Mouse (Mus musculus): ENCODE data around the gene Ccl11. TPM values are rescaled to one million over a fixed set of nuclear protein-coding genes. Genes with fewer than 3 reads are reported as not detected.

The Ccl11 gene
- polyA plus RNA-seq, 1 experiment, result 7.6 TPM

DNA sequence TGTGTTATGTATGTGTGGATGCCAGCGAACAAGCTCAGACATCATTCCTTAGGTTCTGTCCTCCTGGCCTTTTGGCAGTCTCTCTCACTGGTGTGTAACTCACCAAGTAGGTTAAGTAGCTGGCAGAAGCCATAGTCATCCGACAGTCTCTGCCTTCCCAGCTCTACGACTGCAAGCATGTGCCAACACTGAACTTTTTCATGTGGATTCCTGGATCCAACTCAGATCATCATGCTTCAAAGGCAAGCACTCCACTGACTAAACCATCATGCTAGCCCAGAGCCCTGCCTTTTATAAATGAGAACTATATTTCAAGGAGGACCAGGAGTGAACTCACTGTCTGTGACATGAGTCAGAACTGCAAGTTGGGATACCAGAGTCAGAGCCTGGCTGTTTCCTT lies 16.1 kb downstream of the Ccl11 start:
- no peak for DNase-seq
- 74% methylated on average over 3 of the region's 3 CpGs for WGBS
- TF ChIP-seq CTCF (IDR thresholded peaks at IDR 0.05; ENCODE audit: insufficient read depth, low read length) (no peak), POLR2A (IDR thresholded peaks at IDR 0.05; ENCODE audit: borderline replicate concordance, extremely low read depth, low read depth, low read length) (no peak)

GRCm38 (mm10) chr11:82077031-82077430 lies 19.4 kb downstream of the Ccl11 start:
- Histone ChIP-seq H3K4me1 (ENCODE audit: control insufficient read depth, insufficient read depth, low read length) (no peaks in the 10 kb centered on the region; the same call in 1 of the 2 replicates), H3K4me3 (replicated peaks; ENCODE audit: extremely low read depth, low read depth, low read length) (no peak overlapping the region)
- TF ChIP-seq POLR2A (IDR thresholded peaks at IDR 0.05; ENCODE audit: borderline replicate concordance, extremely low read depth, low read depth, low read length) (no peak), CTCF (IDR thresholded peaks at IDR 0.05; ENCODE audit: insufficient read depth, low read length) (no peak)
- DNase-seq, result no peak
- 24% methylated on average over 3 of the region's 3 CpGs for WGBS

More for the DNA sequence above, 16.1 kb downstream of the Ccl11 start:
- Histone ChIP-seq H3K4me3 (replicated peaks; ENCODE audit: extremely low read depth, low read depth, low read length) (no peak overlapping the region), H3K4me1 (ENCODE audit: control insufficient read depth, insufficient read depth, low read length) (no peaks in the 10 kb centered on the region; the same call in 1 of the 2 replicates)

DNA sequence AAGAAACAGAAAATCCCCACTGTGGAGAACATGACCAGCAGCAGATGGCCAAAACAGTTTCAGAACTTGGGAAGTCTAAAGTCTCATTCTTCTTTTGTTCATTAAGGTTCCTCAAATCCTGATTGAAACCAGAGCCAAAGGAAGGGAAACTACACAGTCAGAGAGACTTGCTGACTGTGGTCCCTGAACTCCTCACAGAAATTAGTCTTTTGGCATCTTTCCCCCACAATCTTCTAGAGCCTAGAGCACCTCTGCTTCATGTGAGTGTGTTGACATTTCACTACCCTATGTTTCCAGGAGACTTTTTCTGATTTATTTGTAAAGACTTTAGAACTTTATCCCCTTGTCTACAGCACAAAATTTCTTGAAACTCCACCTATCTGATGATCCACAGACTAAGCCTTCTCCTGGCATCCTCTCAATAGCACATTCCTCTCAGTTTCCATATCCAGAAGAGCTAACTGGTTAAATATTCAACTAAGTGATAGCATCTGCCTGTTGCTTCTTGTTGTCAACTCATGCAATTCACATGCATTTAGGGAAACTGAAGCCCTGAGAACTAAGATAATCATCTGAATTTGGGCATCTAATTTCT lies 20.6 kb downstream of the Ccl11 start:
- TF ChIP-seq CTCF (IDR thresholded peaks at IDR 0.05; ENCODE audit: insufficient read depth, low read length), result no peak
- no peak for TF ChIP-seq POLR2A (IDR thresholded peaks at IDR 0.05; ENCODE audit: borderline replicate concordance, extremely low read depth, low read depth, low read length)
- no peak for DNase-seq
- H3K4me1 ChIP-seq (ENCODE audit: control insufficient read depth, insufficient read depth, low read length), result no peaks in the 10 kb centered on the region; the same call in 1 of the 2 replicates
- H3K4me3 ChIP-seq (replicated peaks; ENCODE audit: extremely low read depth, low read depth, low read length), result no peak overlapping the region

DNA sequence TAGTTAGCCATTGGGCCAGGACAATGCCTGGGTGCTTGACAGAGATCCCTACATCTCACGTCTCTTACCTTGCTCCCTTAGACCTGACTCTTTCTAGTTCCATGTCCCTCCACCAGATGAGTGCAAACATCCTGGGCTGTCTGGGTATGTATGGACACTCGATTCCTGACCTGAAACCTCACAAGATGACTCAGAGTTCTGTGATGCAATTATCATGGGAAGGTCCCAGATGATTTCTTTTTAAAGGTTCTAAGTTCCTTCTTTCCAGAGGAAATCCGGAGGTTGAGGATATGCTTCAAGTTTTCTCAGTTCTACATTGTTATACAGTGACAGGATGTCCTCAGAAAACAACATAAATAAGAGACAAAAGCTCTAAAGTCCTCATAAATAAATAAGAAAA lies 23.2 kb downstream of the Ccl11 start:
- H3K4me3 ChIP-seq (replicated peaks; ENCODE audit: extremely low read depth, low read depth, low read length), result no peak overlapping the region
- H3K4me1 ChIP-seq (ENCODE audit: control insufficient read depth, insufficient read depth, low read length), result no peaks in the 10 kb centered on the region; the same call in 1 of the 2 replicates
- DNase-seq, result no peak
- TF ChIP-seq CTCF (IDR thresholded peaks at IDR 0.05; ENCODE audit: insufficient read depth, low read length) (no peak), POLR2A (IDR thresholded peaks at IDR 0.05; ENCODE audit: borderline replicate concordance, extremely low read depth, low read depth, low read length) (no peak)
- WGBS, result 58% methylated on average over 3 of the region's 3 CpGs

GRCm38 (mm10) chr11:82084360-82084759 lies 26.7 kb downstream of the Ccl11 start:
- Histone ChIP-seq H3K4me3 (replicated peaks; ENCODE audit: extremely low read depth, low read depth, low read length) (no peak overlapping the region), H3K4me1 (ENCODE audit: control insufficient read depth, insufficient read depth, low read length) (no peaks in the 10 kb centered on the region)
- DNase-seq, result no peak
- no peak for TF ChIP-seq CTCF (IDR thresholded peaks at IDR 0.05; ENCODE audit: insufficient read depth, low read length)
- no peak for TF ChIP-seq POLR2A (IDR thresholded peaks at IDR 0.05; ENCODE audit: borderline replicate concordance, extremely low read depth, low read depth, low read length)
- 92% methylated on average over 3 of the region's 3 CpGs for WGBS

GRCm38 (mm10) chr11:82099511-82100323 lies 42.1 kb downstream of the Ccl11 start:
- Histone ChIP-seq H3K4me1 (ENCODE audit: control insufficient read depth, insufficient read depth, low read length) (no peaks in the 10 kb centered on the region), H3K4me3 (replicated peaks; ENCODE audit: extremely low read depth, low read depth, low read length) (no peak overlapping the region)
- no peak for TF ChIP-seq POLR2A (IDR thresholded peaks at IDR 0.05; ENCODE audit: borderline replicate concordance, extremely low read depth, low read depth, low read length)
- TF ChIP-seq CTCF (IDR thresholded peaks at IDR 0.05; ENCODE audit: insufficient read depth, low read length), result no peak
- no peak for DNase-seq
- WGBS, result 60% methylated on average over 10 of the region's 10 CpGs

GRCm38 (mm10) chr11:82101087-82101486 lies 43.5 kb downstream of the Ccl11 start:
- DNase-seq, result no peak
- WGBS, result 72% methylated on average over 4 of the region's 4 CpGs
- H3K4me3 ChIP-seq (replicated peaks; ENCODE audit: extremely low read depth, low read depth, low read length), result no peak overlapping the region
- TF ChIP-seq CTCF (IDR thresholded peaks at IDR 0.05; ENCODE audit: insufficient read depth, low read length), result no peak
- no peaks in the 10 kb centered on the region for H3K4me1 ChIP-seq (ENCODE audit: control insufficient read depth, insufficient read depth, low read length)

GRCm38 (mm10) chr11:82101529-82101928 lies 43.9 kb downstream of the Ccl11 start, which contains the start of gene Ccl12:
Ccl12 (plus strand) TSS chr11:82101845.
- no peaks in the 10 kb centered on the region for H3K4me1 ChIP-seq (ENCODE audit: control insufficient read depth, insufficient read depth, low read length)
- no peak for DNase-seq
- TF ChIP-seq CTCF (IDR thresholded peaks at IDR 0.05; ENCODE audit: insufficient read depth, low read length), result no peak
- no peak for TF ChIP-seq POLR2A (IDR thresholded peaks at IDR 0.05; ENCODE audit: borderline replicate concordance, extremely low read depth, low read depth, low read length)
- no peak within 1 kb of the TSS for H3K4me3 ChIP-seq (replicated peaks; ENCODE audit: extremely low read depth, low read depth, low read length)
- WGBS, result 43% methylated on average over 2 of the region's 2 CpGs

DNA sequence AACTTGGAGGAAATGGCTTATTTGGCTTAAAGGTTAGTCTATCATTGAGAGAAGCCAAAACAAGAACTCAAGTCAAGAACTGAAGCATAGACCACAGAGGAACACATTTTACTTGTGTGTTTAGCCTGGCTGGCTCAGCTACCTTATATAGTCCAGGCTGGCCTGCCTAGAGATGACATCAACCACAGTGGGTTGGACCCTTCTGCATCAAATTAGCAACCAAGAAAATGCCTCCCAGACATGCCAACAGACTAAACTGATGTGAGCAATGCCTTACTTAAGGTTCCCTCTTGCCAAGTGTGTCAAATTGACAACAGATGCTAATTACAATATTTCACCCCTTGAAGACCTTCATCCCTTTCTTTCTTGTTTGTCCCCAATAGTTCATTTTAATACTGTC lies 52.0 kb downstream of the Ccl11 start:
- TF ChIP-seq POLR2A (IDR thresholded peaks at IDR 0.05; ENCODE audit: borderline replicate concordance, extremely low read depth, low read depth, low read length), result no peak
- no peak for TF ChIP-seq CTCF (IDR thresholded peaks at IDR 0.05; ENCODE audit: insufficient read depth, low read length)
- DNase-seq, result no peak
- Histone ChIP-seq H3K4me1 (ENCODE audit: control insufficient read depth, insufficient read depth, low read length) (no peaks in the 10 kb centered on the region), H3K4me3 (replicated peaks; ENCODE audit: extremely low read depth, low read depth, low read length) (no peak overlapping the region)

Measured in lung, adult 2 months (tissue).